Comparison of ENCODE assay signal across 19 mouse cellular contexts in the genomic region with DNA sequence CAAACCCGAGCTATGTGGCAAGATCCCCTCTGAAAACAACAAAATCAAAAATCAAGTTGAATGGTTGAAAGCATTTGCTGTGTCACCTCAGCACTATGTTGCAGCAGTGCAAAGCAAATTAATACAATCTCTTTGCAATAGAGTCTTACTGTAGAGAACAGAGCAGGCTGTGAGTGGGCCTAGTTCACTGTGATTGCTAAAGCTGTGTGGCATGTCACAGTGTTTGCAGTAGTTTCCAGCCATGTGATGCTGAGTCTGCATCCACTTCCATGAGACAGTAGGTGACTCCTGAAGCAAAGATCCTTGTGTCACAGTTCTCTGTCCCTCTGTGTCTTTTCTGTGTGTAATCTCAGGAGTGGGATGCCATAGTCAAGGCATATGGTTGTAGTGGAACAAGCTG.
DNase-seq lines count a peak whose midpoint lies in the region; ATAC-seq and TF ChIP-seq lines count a peak whose summit lies in the region.
"Had no signal": no experiment of that assay in that cellular context is flagged by ENCODE, and none has a peak within 500 bp of the region (broad histone marks: within the 10 kb centered on the region; RNA-seq: fewer than 3 reads in every experiment).

No protein-coding gene starts in this region.

- H3K27ac ChIP-seq in heart, embryonic 13.5 days (replicated peaks), result peak overlapping the region; percentile 96
- H3K27ac ChIP-seq in left cerebral cortex, adult 2 months, result peak overlapping the region; percentile 66; the same call in 1 of the 2 replicates
- H3K27ac ChIP-seq in kidney, embryonic 15.5 days, result no peak overlapping the region
- H3K27ac ChIP-seq: forebrain, embryonic 12.5 days; kidney, postnatal 0 days had no signal

- H3K4me3 ChIP-seq in heart, embryonic 13.5 days, result no peak overlapping the region
- no peak overlapping the region for H3K4me3 ChIP-seq in left cerebral cortex, adult 2 months
- H3K4me3 ChIP-seq in kidney, embryonic 15.5 days (replicated peaks), result no peak overlapping the region
- H3K4me3 ChIP-seq: forebrain, embryonic 12.5 days had no signal

- no peaks in the 10 kb centered on the region for H3K27me3 ChIP-seq in heart, embryonic 13.5 days (replicated peaks)
- H3K27me3 ChIP-seq in kidney, embryonic 15.5 days, result no peaks in the 10 kb centered on the region
- H3K27me3 ChIP-seq: forebrain, embryonic 12.5 days had no signal

- no peak overlapping the region for H3K4me2 ChIP-seq in heart, embryonic 13.5 days
- no peak overlapping the region for H3K4me2 ChIP-seq in kidney, embryonic 15.5 days
- H3K4me2 ChIP-seq: forebrain, embryonic 12.5 days had no signal

- peaks cover 7% of the 10 kb centered on the region for H3K36me3 ChIP-seq in heart, embryonic 13.5 days
- peaks cover 12% of the 10 kb centered on the region for H3K36me3 ChIP-seq in kidney, embryonic 15.5 days

- H3K9ac ChIP-seq in heart, embryonic 13.5 days, result no peak overlapping the region
- no peak overlapping the region for H3K9ac ChIP-seq in kidney, embryonic 15.5 days
- H3K9ac ChIP-seq: forebrain, embryonic 12.5 days had no signal

- no peak for TF ChIP-seq CTCF in left cerebral cortex, adult 2 months (IDR thresholded peaks at IDR 0.05)

- no peaks in the 10 kb centered on the region for H3K9me3 ChIP-seq in heart, embryonic 13.5 days
- no peaks in the 10 kb centered on the region for H3K9me3 ChIP-seq in kidney, embryonic 15.5 days (replicated peaks)
- H3K9me3 ChIP-seq: forebrain, embryonic 12.5 days had no signal

- no peak for DNase-seq in heart, postnatal 4 days
- DNase-seq in left cerebral cortex, adult 2 months (ENCODE audit: extremely low spot score in 1 of 2, low spot score in 2 of 2), result no peak
- no peak for DNase-seq in left cerebral cortex, adult 8-10 months (ENCODE audit: low spot score in 2 of 2)
- peak; percentile 75 for DNase-seq in brain, adult 2 months (ENCODE audit: low read depth, low spot score)
- DNase-seq in layer of hippocampus, postnatal 36 days, result peak; percentile 25 to 29
- DNase-seq: adrenal gland, adult 2 months; B cell, adult 2 months; cerebellum, adult 9-10 months; gastrocnemius, postnatal 14 days; liver; lung, postnatal 14 days; thymus, postnatal 14 days had no signal

- peaks cover 32% of the 10 kb centered on the region for H3K4me1 ChIP-seq in heart, embryonic 13.5 days
- no peaks in the 10 kb centered on the region for H3K4me1 ChIP-seq in kidney, embryonic 15.5 days
- H3K4me1 ChIP-seq: forebrain, embryonic 12.5 days had no signal

- ATAC-seq in heart, embryonic 13.5 days (ENCODE audit: extremely low read depth, insufficient number of reproducible peaks, low FRiP score, low TSS enrichment), result no peak
- no peak for ATAC-seq in kidney, embryonic 15.5 days (replicated peaks; ENCODE audit: low FRiP score)
- ATAC-seq in activated CD4-positive, CD25-positive, alpha-beta regulatory T cell, adult 4 months, result no peak
- ATAC-seq: hindbrain, embryonic 16.5 days; intestine, embryonic 16.5 days had no signal

- WGBS in heart, embryonic 13.5 days, result 90% methylated on average over 1 of the region's 1 CpGs
- WGBS in kidney, embryonic 15.5 days, result 98% methylated on average over 1 of the region's 1 CpGs

- intact Hi-C loops in left cerebral cortex, adult 2 months (cut with DNase I), result loop anchor here (2.0 to 10.0 kb wide), 3 partner anchors 67 to 745 kb away; no protein-coding TSS in a partner anchor

Comparison
In these comparisons a context has a peak if more than half of its experiments do, and no peak if none do; other contexts are left out.
1. DNase-seq: peak in brain, adult 2 months (single experiment) and layer of hippocampus, postnatal 36 days (2 of 2); none in heart, postnatal 4 days (single experiment), left cerebral cortex, adult 2 months (0 of 2) and left cerebral cortex, adult 8-10 months (0 of 2).